Mouse (Mus musculus): ENCODE results near the gene Zkscan1. TPM values are rescaled to one million over a fixed set of nuclear protein-coding genes. Genes with fewer than 3 reads are reported as not detected.
"Not testable (repeated sequence)": the region's sequence is repeated elsewhere in the genome, so short reads cannot be mapped to it uniquely, and the experiment has no call there.

Zkscan1 gene
- polyA plus RNA-seq, 1 experiment, result 14.3 TPM

DNA sequence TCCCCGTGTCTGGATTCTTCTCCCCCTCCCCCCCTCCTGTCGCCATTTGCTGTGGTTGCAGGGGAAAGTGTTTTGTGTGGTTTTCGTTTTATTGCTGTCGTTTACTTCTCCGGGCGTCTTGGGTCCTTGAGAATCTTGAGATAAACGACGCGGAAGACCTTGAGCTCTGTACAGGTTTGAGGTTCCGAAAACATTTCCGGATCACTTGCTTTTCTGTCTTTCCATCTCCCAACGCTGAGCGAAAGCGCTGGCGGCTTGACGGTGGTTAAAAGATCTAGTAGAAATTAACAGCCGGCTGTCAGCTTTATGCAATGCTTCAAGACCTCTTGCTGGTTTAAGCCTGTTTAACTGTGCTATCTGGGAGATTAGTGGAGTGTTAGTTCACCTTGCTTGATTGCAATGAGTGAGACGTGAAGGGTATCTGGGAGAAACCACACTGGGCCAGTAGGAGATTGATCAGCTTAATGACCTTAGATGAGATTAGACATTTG, 582 bp downstream of the Zkscan1 start:
- peaks cover 1% of the 10 kb centered on the region; the same call in 1 of the 2 replicates for H3K4me1 ChIP-seq (ENCODE audit: control insufficient read depth, insufficient read depth, low read length)
- peak overlapping the region; percentile 64 for H3K27ac ChIP-seq (ENCODE audit: insufficient read depth, low read length)
- H3K4me3 ChIP-seq (ENCODE audit: insufficient read depth, low read length), result peak overlapping the region; percentile 87
- TF ChIP-seq POLR2A (IDR thresholded peaks at IDR 0.05; ENCODE audit: extremely low read depth, insufficient read depth, low read length), result no peak
- no peak for TF ChIP-seq CTCF (IDR thresholded peaks at IDR 0.05; ENCODE audit: extremely low read depth, insufficient read depth, low read length)

DNA sequence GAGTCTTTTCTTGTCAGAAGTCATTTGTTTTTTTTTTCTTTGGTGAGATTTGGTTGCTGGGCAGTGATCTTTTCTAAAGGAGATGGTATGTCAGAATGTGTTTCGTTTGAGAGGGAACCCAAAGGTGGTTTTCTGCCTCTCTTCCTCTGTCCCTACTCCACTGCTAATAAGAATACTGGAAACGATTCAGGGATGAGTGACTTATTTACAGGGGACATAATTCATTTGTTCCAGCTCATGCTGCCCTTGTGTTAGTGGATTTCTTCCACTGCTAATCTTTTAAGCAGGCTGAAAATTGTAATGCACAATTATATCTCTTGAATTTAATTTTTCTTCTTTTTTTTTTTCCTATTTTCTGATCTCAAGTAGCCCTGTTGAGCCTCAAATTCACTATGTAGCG, 2.0 kb downstream of the Zkscan1 start:
- Histone ChIP-seq H3K4me1 (ENCODE audit: control insufficient read depth, insufficient read depth, low read length) (peaks cover 1% of the 10 kb centered on the region; the same call in 1 of the 2 replicates), H3K27ac (ENCODE audit: insufficient read depth, low read length) (no peak overlapping the region), H3K4me3 (ENCODE audit: insufficient read depth, low read length) (no peak overlapping the region)
- TF ChIP-seq POLR2A (IDR thresholded peaks at IDR 0.05; ENCODE audit: extremely low read depth, insufficient read depth, low read length) (no peak), CTCF (IDR thresholded peaks at IDR 0.05; ENCODE audit: extremely low read depth, insufficient read depth, low read length) (no peak)

DNA sequence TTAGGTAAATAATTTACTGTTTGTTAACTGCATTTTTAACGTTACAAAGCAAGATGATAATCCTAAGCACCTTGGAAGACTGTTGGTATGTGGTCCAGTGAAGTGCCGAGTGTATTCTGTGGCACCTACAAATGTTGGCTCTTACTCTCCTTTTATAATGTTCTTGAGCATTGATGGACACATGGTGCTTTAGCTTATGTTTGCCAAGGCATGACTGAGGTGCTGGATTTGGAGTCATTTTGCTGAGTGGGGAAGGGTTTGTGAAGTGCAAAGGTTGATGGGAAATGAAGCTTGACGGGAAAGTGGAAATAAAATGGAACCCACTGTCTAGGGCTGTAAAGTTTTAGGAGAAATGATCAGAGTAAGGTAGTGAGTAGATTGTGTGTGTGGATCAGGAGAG, 3.5 kb downstream of the Zkscan1 start:
- no peak overlapping the region for H3K4me3 ChIP-seq (ENCODE audit: insufficient read depth, low read length)
- no peak overlapping the region for H3K27ac ChIP-seq (ENCODE audit: insufficient read depth, low read length)
- peaks cover 1% of the 10 kb centered on the region; the same call in 1 of the 2 replicates for H3K4me1 ChIP-seq (ENCODE audit: control insufficient read depth, insufficient read depth, low read length)
- TF ChIP-seq POLR2A (IDR thresholded peaks at IDR 0.05; ENCODE audit: extremely low read depth, insufficient read depth, low read length) (no peak), CTCF (IDR thresholded peaks at IDR 0.05; ENCODE audit: extremely low read depth, insufficient read depth, low read length) (no peak)

DNA sequence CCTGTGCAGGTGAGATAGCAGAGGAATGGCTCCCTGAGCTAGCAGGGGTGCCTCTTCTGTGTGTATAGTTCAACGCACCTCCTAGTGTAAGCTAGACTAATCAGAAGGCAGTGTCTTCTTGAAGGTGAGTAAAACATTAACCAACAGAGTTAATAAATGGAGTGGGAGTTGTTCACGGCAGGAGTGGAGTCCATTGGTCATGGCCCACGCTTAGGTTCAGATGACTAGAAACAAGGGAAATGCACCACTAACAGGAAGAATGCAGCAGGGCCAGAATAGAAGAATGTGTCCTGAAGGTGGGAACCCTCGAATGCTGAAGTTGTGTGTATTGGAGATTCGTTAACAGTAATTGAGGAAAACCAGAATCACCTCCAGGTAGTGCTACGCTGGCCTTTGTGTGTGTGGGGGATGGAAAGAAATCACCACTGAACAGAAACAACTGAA, 4.2 kb downstream of the Zkscan1 start:
- Histone ChIP-seq H3K4me3 (ENCODE audit: insufficient read depth, low read length) (no peak overlapping the region), H3K4me1 (ENCODE audit: control insufficient read depth, insufficient read depth, low read length) (peaks cover 1% of the 10 kb centered on the region; the same call in 1 of the 2 replicates), H3K27ac (ENCODE audit: insufficient read depth, low read length) (no peak overlapping the region)
- TF ChIP-seq POLR2A (IDR thresholded peaks at IDR 0.05; ENCODE audit: extremely low read depth, insufficient read depth, low read length), result no peak
- no peak for TF ChIP-seq CTCF (IDR thresholded peaks at IDR 0.05; ENCODE audit: extremely low read depth, insufficient read depth, low read length)

DNA sequence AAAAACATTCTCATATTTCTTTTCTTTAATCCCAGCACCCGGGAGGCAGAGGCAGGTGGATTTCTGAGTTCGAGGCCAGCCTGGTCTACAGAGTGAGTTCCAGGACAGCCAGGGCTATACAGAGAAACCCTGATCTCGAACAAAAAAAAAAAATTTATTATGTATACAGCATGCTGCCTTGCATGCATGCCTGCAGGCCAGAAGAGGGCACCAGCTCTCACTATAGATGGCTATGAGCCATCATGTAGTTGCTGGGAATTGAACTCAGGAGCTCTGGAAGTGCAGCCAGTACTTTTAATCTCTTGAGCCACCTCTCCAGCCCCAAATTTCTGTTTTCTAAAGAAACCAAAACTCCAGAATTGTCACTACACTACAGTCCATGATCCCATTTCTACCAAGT, 5.4 kb downstream of the Zkscan1 start:
- Histone ChIP-seq H3K27ac (ENCODE audit: insufficient read depth, low read length) (no peak overlapping the region), H3K4me3 (ENCODE audit: insufficient read depth, low read length) (no peak overlapping the region), H3K4me1 (ENCODE audit: control insufficient read depth, insufficient read depth, low read length) (peaks cover 1% of the 10 kb centered on the region; the same call in 1 of the 2 replicates)
- no peak for TF ChIP-seq POLR2A (IDR thresholded peaks at IDR 0.05; ENCODE audit: extremely low read depth, insufficient read depth, low read length)
- 0 out of 2 replicates have a peak, but pooled peaks have one; percentile 13 for TF ChIP-seq CTCF (IDR thresholded peaks at IDR 0.05; ENCODE audit: extremely low read depth, insufficient read depth, low read length)

DNA sequence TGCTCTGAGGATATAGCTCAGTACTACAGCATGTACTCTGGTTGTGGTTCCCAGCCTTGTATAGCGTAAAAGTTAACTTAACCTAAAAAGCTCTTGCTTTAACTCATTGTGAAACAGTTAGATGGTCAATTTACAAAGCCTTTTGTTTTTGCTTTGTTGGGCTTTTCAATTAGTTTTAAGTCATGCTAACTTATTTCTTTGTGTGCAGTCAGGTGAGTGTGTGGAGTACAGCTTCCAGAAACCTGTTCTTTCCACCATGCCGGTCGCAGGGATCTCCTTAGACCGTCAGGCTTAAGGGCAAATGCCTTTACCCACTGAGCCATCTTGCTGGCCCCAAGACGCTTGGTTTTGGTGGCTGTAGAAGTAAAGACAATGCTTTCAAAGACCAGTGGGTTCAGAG, 5.9 kb downstream of the Zkscan1 start:
- Histone ChIP-seq H3K4me1 (ENCODE audit: control insufficient read depth, insufficient read depth, low read length) (peaks cover 1% of the 10 kb centered on the region; the same call in 1 of the 2 replicates), H3K27ac (ENCODE audit: insufficient read depth, low read length) (no peak overlapping the region), H3K4me3 (ENCODE audit: insufficient read depth, low read length) (no peak overlapping the region)
- TF ChIP-seq CTCF (IDR thresholded peaks at IDR 0.05; ENCODE audit: extremely low read depth, insufficient read depth, low read length) (no peak), POLR2A (IDR thresholded peaks at IDR 0.05; ENCODE audit: extremely low read depth, insufficient read depth, low read length) (no peak)

DNA sequence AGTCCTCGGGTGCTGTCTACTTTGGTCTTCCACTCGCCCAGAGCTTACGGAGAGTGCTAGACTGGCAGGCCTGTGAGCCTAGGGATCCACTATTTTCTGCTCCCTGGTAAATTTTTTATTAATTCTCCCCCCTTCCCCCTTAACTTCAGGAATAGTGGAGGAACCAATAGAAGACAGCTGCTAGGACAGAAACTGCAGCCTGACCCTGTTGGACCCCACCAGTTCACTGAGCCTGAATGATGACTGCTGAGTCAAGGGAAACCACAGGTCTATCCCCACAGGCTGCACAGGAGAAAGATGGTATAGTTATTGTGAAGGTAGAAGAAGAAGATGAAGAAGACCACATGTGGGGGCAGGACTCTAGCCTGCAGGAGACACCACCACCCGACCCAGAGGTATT, 7.9 kb downstream of the Zkscan1 start:
- H3K4me3 ChIP-seq (ENCODE audit: insufficient read depth, low read length), result no peak overlapping the region
- H3K4me1 ChIP-seq (ENCODE audit: control insufficient read depth, insufficient read depth, low read length), result no peaks in the 10 kb centered on the region
- no peak overlapping the region for H3K27ac ChIP-seq (ENCODE audit: insufficient read depth, low read length)
- TF ChIP-seq CTCF (IDR thresholded peaks at IDR 0.05; ENCODE audit: extremely low read depth, insufficient read depth, low read length), result no peak

DNA sequence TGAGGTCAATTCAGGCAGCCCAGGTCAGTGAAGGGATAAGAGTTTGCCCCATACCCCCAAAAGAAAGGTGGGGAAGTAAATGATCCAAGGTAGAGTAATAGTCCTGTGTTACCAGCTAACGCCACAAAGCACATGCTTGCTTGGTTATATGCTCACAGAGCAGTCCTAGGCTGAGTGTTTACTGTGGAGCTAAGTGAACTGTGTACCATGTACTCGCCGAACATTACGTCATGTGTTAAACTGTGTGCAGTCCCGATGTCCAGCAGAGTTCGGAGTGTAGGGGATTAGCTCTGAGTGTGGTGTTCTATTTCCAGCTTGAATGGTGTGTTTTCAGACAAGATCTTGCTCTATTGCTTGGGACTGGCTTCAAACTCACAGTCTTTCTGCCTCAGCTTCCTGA, 9.6 kb downstream of the Zkscan1 start:
- TF ChIP-seq POLR2A (IDR thresholded peaks at IDR 0.05; ENCODE audit: extremely low read depth, insufficient read depth, low read length), result no peak
- no peak for TF ChIP-seq CTCF (IDR thresholded peaks at IDR 0.05; ENCODE audit: extremely low read depth, insufficient read depth, low read length)
- Histone ChIP-seq H3K4me3 (ENCODE audit: insufficient read depth, low read length) (no peak overlapping the region), H3K4me1 (ENCODE audit: control insufficient read depth, insufficient read depth, low read length) (no peaks in the 10 kb centered on the region), H3K27ac (ENCODE audit: insufficient read depth, low read length) (no peak overlapping the region)

DNA sequence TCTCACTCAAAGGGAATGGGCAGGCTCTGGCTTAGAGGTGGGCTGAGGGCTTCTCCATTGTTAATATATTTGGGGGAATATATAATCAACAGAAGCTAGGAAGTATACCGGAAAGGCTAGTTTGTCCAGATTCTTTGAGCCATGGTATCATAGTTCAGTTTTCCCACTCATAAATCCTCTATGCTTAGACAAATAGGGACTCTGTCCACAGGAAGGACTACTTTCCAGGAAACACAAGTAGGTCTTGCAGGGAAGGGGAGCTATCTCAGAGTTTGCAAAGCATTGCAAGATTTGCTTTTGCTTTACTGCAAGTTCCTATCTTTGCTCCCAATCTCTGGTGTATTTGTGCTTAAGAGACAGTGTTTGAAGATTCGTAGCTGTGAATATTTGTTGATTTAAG, 20.1 kb downstream of the Zkscan1 start:
- H3K4me3 ChIP-seq (ENCODE audit: insufficient read depth, low read length), result no peak overlapping the region
- H3K4me1 ChIP-seq (ENCODE audit: control insufficient read depth, insufficient read depth, low read length), result no peaks in the 10 kb centered on the region
- no peak for TF ChIP-seq POLR2A (IDR thresholded peaks at IDR 0.05; ENCODE audit: extremely low read depth, insufficient read depth, low read length)
- no peak for TF ChIP-seq CTCF (IDR thresholded peaks at IDR 0.05; ENCODE audit: extremely low read depth, insufficient read depth, low read length)
- no peak overlapping the region for H3K27ac ChIP-seq (ENCODE audit: insufficient read depth, low read length)

DNA sequence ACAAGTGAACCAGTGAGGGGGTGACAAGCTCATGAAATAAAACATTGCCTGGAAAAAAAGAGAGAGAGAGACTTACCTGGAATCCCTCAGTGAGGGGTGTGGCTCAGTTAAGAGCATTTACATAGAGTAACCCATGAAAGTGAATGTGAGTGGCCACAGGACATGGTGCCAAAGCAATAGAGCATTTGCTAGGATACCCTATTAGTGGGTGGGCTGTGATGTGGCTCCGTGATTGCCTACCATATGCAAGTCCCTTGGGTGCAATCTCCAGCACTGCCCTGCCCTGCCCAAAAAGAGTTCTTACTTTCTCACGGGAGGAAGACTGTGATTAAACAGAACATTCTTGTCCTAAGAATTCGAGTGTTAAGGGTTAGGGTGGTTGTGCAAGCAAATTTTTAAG, 22.2 kb downstream of the Zkscan1 start:
- Histone ChIP-seq H3K4me3 (ENCODE audit: insufficient read depth, low read length) (no peak overlapping the region), H3K27ac (ENCODE audit: insufficient read depth, low read length) (no peak overlapping the region), H3K4me1 (ENCODE audit: control insufficient read depth, insufficient read depth, low read length) (no peaks in the 10 kb centered on the region)
- TF ChIP-seq CTCF (IDR thresholded peaks at IDR 0.05; ENCODE audit: extremely low read depth, insufficient read depth, low read length), result no peak
- no peak for TF ChIP-seq POLR2A (IDR thresholded peaks at IDR 0.05; ENCODE audit: extremely low read depth, insufficient read depth, low read length)

DNA sequence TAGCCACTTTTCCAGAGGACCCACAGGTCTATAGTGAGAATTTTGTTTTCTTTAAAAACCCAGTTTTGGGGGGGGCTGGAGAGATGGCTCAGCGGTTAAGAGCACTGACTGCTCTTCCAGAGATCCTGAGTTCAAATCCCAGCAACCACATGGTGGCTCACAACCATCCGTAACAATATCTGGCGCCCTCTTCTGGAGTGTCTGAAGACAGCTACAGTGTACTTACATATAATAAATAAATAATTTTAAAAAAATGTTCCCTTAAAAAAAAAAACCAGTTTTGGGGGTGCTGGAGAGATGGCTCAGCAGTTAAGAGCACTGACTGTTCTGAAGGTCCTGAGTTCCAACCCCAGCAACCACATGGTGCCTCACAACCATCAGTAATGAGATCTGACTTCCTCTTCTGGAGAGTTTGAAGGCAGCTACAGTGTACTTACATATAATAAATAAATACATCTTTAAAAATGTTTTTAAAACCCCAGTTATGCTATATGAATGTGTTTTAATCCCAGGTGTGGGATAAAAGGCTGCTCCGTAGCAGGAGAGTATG, 25.0 kb downstream of the Zkscan1 start:
- H3K27ac ChIP-seq (ENCODE audit: insufficient read depth, low read length); H3K4me1 ChIP-seq (ENCODE audit: control insufficient read depth, insufficient read depth, low read length); H3K4me3 ChIP-seq (ENCODE audit: insufficient read depth, low read length): not testable (repeated sequence)
